In the genomic region with DNA sequence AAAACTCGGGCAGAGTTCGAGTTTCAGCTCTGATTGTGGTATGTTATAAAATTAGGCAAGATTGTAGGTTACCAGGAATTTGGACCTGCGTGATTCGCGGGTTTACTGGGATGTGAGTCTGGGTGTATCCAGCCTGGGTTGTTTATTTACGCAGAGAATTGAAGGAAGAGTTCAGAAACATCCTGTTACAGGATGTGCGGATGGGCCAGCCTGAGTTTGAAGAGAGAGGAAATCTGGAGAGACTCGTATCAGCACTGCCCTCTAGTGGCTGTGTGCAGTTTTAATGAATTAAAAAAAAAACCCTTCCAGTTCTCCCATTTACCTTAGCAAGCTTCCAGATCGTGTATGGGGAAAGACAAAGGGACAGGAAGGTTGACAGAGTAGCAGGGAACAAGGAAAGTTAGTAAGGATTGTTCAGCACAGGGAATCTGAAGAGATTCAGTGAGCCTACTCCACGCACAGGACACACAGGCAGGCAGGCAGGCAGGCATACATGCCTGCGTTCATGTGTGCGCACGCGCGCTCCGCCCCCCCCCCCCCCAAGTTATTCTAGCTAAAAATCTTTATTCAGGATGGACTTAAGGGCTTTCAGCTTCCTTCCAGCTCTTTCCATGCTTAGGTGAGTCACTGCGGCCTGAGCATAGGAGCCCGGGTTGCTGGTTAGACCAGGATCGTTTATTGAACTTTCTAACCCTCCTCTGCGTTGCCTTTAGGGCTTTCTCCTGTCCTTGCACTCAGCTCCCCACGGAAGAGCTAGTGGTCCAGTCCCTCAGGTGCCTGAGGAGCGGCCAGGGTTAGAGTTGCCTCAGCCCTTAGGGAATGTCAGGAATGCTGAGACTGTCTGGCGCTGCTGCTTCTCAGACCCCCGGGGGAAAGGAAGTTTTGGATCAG, we compare ENCODE assay signal across 8 mouse cellular contexts.
DNase-seq lines count a peak whose midpoint lies in the region; ATAC-seq and TF ChIP-seq lines count a peak whose summit lies in the region.

No protein-coding gene starts in this region.

- TF ChIP-seq EP300 in lung, postnatal 0 days (IDR thresholded peaks at IDR 0.05) = peak; percentile 98

- 9% methylated on average over 24 of the region's 24 CpGs for WGBS in forebrain, embryonic 11.5 days
- 2% methylated on average over 24 of the region's 24 CpGs for WGBS in lung, postnatal 0 days

- H3K27ac ChIP-seq in forebrain, embryonic 11.5 days (ENCODE audit: low read depth, low read length) = no peak overlapping the region
- peak overlapping the region; percentile 82 for H3K27ac ChIP-seq in lung, postnatal 0 days (ENCODE audit: low read length)

- peak; percentile 82 for TF ChIP-seq CTCF in lung, postnatal 0 days (IDR thresholded peaks at IDR 0.05)

- peak overlapping the region; percentile 66 for H3K4me2 ChIP-seq in forebrain, embryonic 11.5 days (ENCODE audit: low read depth, low read length, severe bottlenecking)
- H3K4me2 ChIP-seq in lung, postnatal 0 days (replicated peaks; ENCODE audit: low read depth, low read length) = peak overlapping the region; percentile 50

- peak overlapping the region; percentile 33 for H3K4me3 ChIP-seq in forebrain, embryonic 11.5 days (ENCODE audit: low read depth, low read length)
- peak overlapping the region; percentile 11 for H3K4me3 ChIP-seq in lung, postnatal 0 days (ENCODE audit: low read depth, low read length)

- intact Hi-C loops in heart, postnatal 14 days (cut with DNase I) = loop anchor here (1.0 to 10.0 kb wide), 4 partner anchors 91 to 591 kb away; no protein-coding TSS in a partner anchor

- no peaks in the 10 kb centered on the region for H3K36me3 ChIP-seq in forebrain, embryonic 11.5 days (ENCODE audit: control insufficient read depth, insufficient read depth, low read length)
- no peaks in the 10 kb centered on the region for H3K36me3 ChIP-seq in lung, postnatal 0 days (ENCODE audit: insufficient read depth, low read length)

- H3K9ac ChIP-seq in forebrain, embryonic 11.5 days (ENCODE audit: low read length) = peak overlapping the region; percentile 48
- H3K9ac ChIP-seq in lung, postnatal 0 days (replicated peaks; ENCODE audit: low read depth) = no peak overlapping the region

- ATAC-seq in forebrain, embryonic 11.5 days (replicated peaks; ENCODE audit: low FRiP score) = peak; percentile 73
- ATAC-seq in lung, postnatal 0 days = peak; percentile 78

- peak; percentile 58 to 66 for DNase-seq in left cerebral cortex, adult 18-20 months (ENCODE audit: low spot score in 2 of 2)
- DNase-seq in left cerebral cortex, adult 11 months (ENCODE audit: low spot score) = no peak
- peak; percentile 50 for DNase-seq in c-Kit-positive CD71-negative TER-119-negative erythroid progenitor cells, embryonic 14.5 days (ENCODE audit: low read depth)
- peak; percentile 67 for DNase-seq in forebrain, embryonic 11.5 days (ENCODE audit: low spot score)
- peak; percentile 67 to 76 for DNase-seq in heart, postnatal 14 days
- peak; percentile 85 to 90 for DNase-seq in kidney, postnatal 36 days
- DNase-seq in lung, postnatal 0 days (ENCODE audit: low spot score) = peak; percentile 94
- peak; percentile 92 for DNase-seq in retina, embryonic 14.5 days (ENCODE audit: low spot score)

- H3K9me3 ChIP-seq in forebrain, embryonic 11.5 days (ENCODE audit: control insufficient read depth, low read length) = no peaks in the 10 kb centered on the region
- H3K9me3 ChIP-seq in lung, postnatal 0 days (ENCODE audit: low read length) = no peaks in the 10 kb centered on the region

- H3K4me1 ChIP-seq in forebrain, embryonic 11.5 days (replicated peaks; ENCODE audit: control insufficient read depth, insufficient read depth, low read length) = peaks cover 2% of the 10 kb centered on the region; the same call in 1 of the 2 replicates
- H3K4me1 ChIP-seq in lung, postnatal 0 days (ENCODE audit: insufficient read depth, low read depth, low read length) = peaks cover 14% of the 10 kb centered on the region

- no peaks in the 10 kb centered on the region for H3K27me3 ChIP-seq in forebrain, embryonic 11.5 days (ENCODE audit: control insufficient read depth, insufficient read depth, low read length)
- no peaks in the 10 kb centered on the region for H3K27me3 ChIP-seq in lung, postnatal 0 days (replicated peaks; ENCODE audit: insufficient read depth, low read length)
